Mouse (Mus musculus): ENCODE data around the gene Olfr768.
"Not testable (repeated sequence)": the region's sequence is repeated elsewhere in the genome, so short reads cannot be mapped to it uniquely, and the experiment has no call there.

The Olfr768 gene

GRCm38 (mm10) chr10:129099275-129099674 lies at the start of gene Olfr768:
Gene Olfr768 (minus strand): TSS chr10:129099375.
- no peak for DNase-seq (ENCODE audit: low spot score)

DNA sequence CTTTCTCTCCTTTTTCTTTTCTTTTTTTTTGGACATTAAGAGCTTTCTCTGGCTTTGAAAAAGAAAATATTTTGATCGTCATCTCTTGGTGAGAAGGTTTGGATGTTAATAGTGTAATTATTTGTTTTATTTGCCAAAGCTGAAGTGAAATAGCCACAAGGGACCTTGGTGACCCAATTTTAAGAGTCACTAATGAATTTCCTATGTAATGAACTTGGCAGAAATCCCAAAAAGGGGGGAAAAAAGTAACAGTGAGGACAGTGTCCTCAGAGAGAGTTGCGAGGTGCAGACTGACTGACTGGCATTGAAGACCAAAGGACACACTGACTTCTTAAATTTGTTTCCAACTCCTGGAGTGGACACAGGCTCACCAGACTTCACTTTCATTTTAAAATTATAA lies 39.7 kb upstream of the Olfr768 start, which contains the start of gene Olfr770:
TSS of gene Olfr770 (minus strand) at position 101 of the 400 bp plus-strand sequence.
- no peak for DNase-seq (ENCODE audit: low spot score)

GRCm38 (mm10) chr10:129117761-129118160 lies 18.6 kb upstream of the Olfr768 start, which contains the start of gene Olfr769:
Gene Olfr769 (minus strand): TSS chr10:129117861.
- no peak for DNase-seq (ENCODE audit: low spot score)

- no peak for DNase-seq (ENCODE audit: low spot score)
Measured at GRCm38 (mm10) chr10:129115146-129115545, 16.0 kb upstream of the Olfr768 start.

GRCm38 (mm10) chr10:129101231-129101630 lies 2.1 kb upstream of the Olfr768 start:
- DNase-seq (ENCODE audit: low spot score), result no peak

DNA sequence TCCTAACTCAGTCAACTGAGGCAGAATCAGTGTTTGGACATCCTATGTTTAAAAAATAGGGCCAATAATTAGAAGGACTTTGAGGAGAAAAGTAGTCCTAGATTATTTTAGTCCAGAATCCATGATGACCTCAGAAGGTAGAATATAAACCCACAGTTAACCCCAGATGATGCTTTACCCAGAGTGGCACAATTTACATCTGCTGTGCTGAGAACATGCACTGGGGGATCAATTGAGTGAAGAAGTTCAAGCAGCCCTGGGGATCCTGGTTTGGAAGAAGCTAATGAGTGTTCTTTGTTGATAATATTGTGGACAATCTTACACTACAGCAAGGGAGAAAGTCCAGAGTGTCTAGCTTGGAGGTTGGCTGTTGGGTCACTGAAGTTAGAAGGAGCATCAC lies 16.4 kb downstream of the Olfr768 start, which contains the start of gene Olfr767:
TSS of gene Olfr767 (minus strand) at position 101 of the 400 bp plus-strand sequence.
- DNase-seq (ENCODE audit: low spot score), result not testable (repeated sequence)

- no peak for DNase-seq (ENCODE audit: low spot score)
Measured at GRCm38 (mm10) chr10:129068877-129069276, 30.3 kb downstream of the Olfr768 start, which contains the start of gene Olfr766-ps1. Gene Olfr766-ps1 (minus strand): TSS chr10:129068977.

DNA sequence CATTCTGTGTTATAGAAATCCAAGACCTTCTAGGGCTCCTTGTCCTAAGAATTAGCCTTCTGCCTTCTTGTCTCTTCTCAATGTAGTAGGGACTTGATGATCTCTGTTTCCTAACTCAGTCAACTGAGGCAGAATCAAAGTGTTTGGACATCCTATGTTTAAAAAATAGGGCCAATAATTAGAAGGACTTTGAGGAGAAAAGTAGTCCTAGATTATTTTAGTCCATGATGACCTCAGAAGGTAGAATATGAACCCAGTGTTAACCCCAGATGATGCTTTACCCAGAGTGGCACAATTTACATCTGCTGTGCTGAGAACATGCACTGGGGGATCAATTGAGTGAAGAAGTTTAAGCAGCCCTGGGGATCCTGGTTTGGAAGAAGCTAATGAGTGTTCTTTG lies 49.3 kb downstream of the Olfr768 start, which contains the start of gene Olfr765:
TSS of gene Olfr765 (minus strand) at position 101 of the 400 bp plus-strand sequence.
- not testable (repeated sequence) for DNase-seq (ENCODE audit: low spot score)

Data from ovary, adult 18-20 months (tissue).